Mouse (Mus musculus): ENCODE measurements around the gene Vmn1r43. TPM values are rescaled to one million over a fixed set of nuclear protein-coding genes. Genes with fewer than 3 reads are reported as not detected.
"Not testable (repeated sequence)": the region's sequence is repeated elsewhere in the genome, so short reads cannot be mapped to it uniquely, and the experiment has no call there.

Gene Vmn1r43
- not detected in 2 replicates for polyA plus RNA-seq (2012)

GRCm38 (mm10) chr6:89876313-89876712 is at the start of gene Vmn1r43, which contains the start of gene Vmn1r42:
Gene Vmn1r43, minus strand, starts transcription at chr6:89876413.
Gene Vmn1r42, minus strand, starts transcription at chr6:89876413.
- TF ChIP-seq GATA1 (IDR thresholded peaks at IDR 0.05; ENCODE audit: low read length), result not testable (repeated sequence)

- TF ChIP-seq GATA1 (IDR thresholded peaks at IDR 0.05; ENCODE audit: low read length), result no peak
Observed at GRCm38 (mm10) chr6:89883812-89884211, 7.6 kb upstream of the Vmn1r43 start.

- no peak for TF ChIP-seq GATA1 (IDR thresholded peaks at IDR 0.05; ENCODE audit: low read length)
Observed at GRCm38 (mm10) chr6:89883360-89883759, 7.1 kb upstream of the Vmn1r43 start, which contains the start of gene Vmn1r44. Gene Vmn1r44, plus strand, starts transcription at chr6:89883660.

- TF ChIP-seq GATA1 (IDR thresholded peaks at IDR 0.05; ENCODE audit: low read length), result no peak
Observed at GRCm38 (mm10) chr6:89880867-89881266, 4.7 kb upstream of the Vmn1r43 start.

- TF ChIP-seq GATA1 (IDR thresholded peaks at IDR 0.05; ENCODE audit: low read length), result no peak
Observed at GRCm38 (mm10) chr6:89876963-89877362, 750 bp upstream of the Vmn1r43 start.

- TF ChIP-seq GATA1 (IDR thresholded peaks at IDR 0.05; ENCODE audit: low read length), result no peak
Observed at GRCm38 (mm10) chr6:89867976-89868375, 8.2 kb downstream of the Vmn1r43 start.

- no peak for TF ChIP-seq GATA1 (IDR thresholded peaks at IDR 0.05; ENCODE audit: low read length)
Observed at GRCm38 (mm10) chr6:89867276-89867675, 8.9 kb downstream of the Vmn1r43 start.

- TF ChIP-seq GATA1 (IDR thresholded peaks at IDR 0.05; ENCODE audit: low read length), result no peak
Observed at GRCm38 (mm10) chr6:89863792-89864191, 12.4 kb downstream of the Vmn1r43 start.

GRCm38 (mm10) chr6:89859839-89860238 is 16.4 kb downstream of the Vmn1r43 start:
- no peak for TF ChIP-seq GATA1 (IDR thresholded peaks at IDR 0.05; ENCODE audit: low read length)

GRCm38 (mm10) chr6:89857552-89857951 is 18.7 kb downstream of the Vmn1r43 start:
- TF ChIP-seq GATA1 (IDR thresholded peaks at IDR 0.05; ENCODE audit: low read length), result no peak

Other genes starting within 250 kb of the Vmn1r43 start
- 2.9 and 3.0 TPM in 2 replicates for gene Txnrd3, start 232.4 kb downstream of the Vmn1r43 start, polyA plus RNA-seq (2012)
- not detected in 2 replicates for gene Vmn1r40, start 168.9 kb downstream of the Vmn1r43 start, polyA plus RNA-seq (2012)
- gene Vmn1r41, start 135.6 kb downstream of the Vmn1r43 start, polyA plus RNA-seq (2012), result not detected in 2 replicates
- gene Vmn1r42, start within 50 bp of the Vmn1r43 start, polyA plus RNA-seq (2012), result not detected in 2 replicates
- not detected in 2 replicates for gene Vmn1r44, start 7.2 kb upstream of the Vmn1r43 start, polyA plus RNA-seq (2012)
- gene Vmn1r45, start 64.2 kb upstream of the Vmn1r43 start, polyA plus RNA-seq (2012), result not detected in 2 replicates
- not detected in 2 replicates for gene Vmn1r46, start 92.9 kb upstream of the Vmn1r43 start, polyA plus RNA-seq (2012)
- not detected in 2 replicates for gene Vmn1r47, start 139.7 kb upstream of the Vmn1r43 start, polyA plus RNA-seq (2012)
- not detected in 2 replicates for gene Vmn1r48, start 160.4 kb upstream of the Vmn1r43 start, polyA plus RNA-seq (2012)
- gene Vmn1r49, start 202.1 kb upstream of the Vmn1r43 start, polyA plus RNA-seq (2012), result not detected in 2 replicates
- not detected in 2 replicates for gene Vmn1r50, start 225.0 kb upstream of the Vmn1r43 start, polyA plus RNA-seq (2012)
- not detected in 2 replicates for gene Vmn1r51, start 246.2 kb upstream of the Vmn1r43 start, polyA plus RNA-seq (2012)